Mouse (Mus musculus): ENCODE measurements around the gene Zfp553. TPM values are rescaled to one million over a fixed set of nuclear protein-coding genes. Genes with fewer than 3 reads are reported as not detected.

Gene Zfp553
- total and polyA plus RNA-seq, 3 experiments: 9.8 to 17.4 (median 15.0) TPM

DNA sequence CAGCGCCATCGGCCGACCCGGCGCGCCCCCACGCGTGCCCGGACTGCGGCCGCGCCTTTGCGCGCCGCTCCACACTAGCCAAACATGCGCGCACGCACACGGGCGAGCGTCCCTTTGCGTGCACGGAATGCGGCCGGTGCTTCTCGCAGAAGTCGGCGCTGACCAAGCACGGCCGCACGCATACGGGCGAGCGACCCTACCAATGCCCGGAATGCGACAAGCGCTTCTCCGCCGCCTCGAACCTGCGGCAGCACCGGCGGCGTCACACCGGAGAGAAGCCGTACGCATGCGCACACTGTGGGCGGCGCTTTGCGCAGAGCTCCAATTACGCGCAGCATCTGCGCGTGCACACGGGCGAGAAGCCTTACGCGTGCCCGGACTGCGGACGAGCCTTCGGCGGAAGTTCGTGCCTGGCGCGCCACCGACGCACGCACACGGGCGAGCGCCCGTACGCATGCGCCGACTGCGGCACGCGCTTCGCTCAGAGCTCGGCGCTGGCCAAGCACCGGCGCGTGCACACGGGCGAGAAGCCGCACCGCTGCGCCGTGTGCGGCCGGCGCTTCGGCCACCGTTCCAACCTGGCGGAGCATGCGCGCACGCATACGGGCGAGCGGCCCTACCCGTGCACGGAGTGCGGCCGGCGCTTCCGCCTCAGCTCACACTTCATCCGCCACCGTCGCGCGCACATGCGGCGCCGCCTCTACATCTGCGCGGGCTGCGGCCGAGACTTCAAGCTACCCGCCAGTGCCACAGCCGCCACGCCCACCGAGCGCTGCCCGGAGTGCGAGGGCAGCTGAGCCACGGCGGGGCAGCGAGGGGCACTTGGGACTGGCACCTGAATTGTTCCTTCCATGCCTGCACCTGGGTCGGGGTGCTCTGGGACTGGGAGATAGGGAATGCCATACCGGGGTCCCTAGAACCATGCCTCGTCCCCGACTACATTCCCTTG is 21.2 kb downstream of the Zfp553 start:
- dilution Hi-C loops (cut with MboI; ENCODE audit: extremely low pct_ligation_motif_present, extremely low pct_unique_long_range_greater_than_20kb, low sequenced_read_pairs): no loop called here
- no peaks in the 10 kb centered on the region for H3K27me3 ChIP-seq (replicated peaks)
- DNase-seq (ENCODE audit: extremely low read depth): peak; percentile 95
- in situ Hi-C loops (cut with MboI; ENCODE audit: low pct_ligation_motif_present, low pct_unique_long_range_greater_than_20kb, low sequenced_read_pairs): no loop called here
- TF ChIP-seq SIN3A (IDR thresholded peaks at IDR 0.05; ENCODE audit: low read length) (0 out of 2 replicates have a peak, but pooled peaks have one; percentile 53), MAX (IDR thresholded peaks at IDR 0.05; ENCODE audit: low read length) (peak; percentile 93), CHD1 (IDR thresholded peaks at IDR 0.05; ENCODE audit: low read depth, low read length) (no peak), MEF2A (IDR thresholded peaks at IDR 0.05; ENCODE audit: borderline replicate concordance, low read depth, low read length) (peak; percentile 60), E2F4 (IDR thresholded peaks at IDR 0.05; ENCODE audit: insufficient replicate concordance, low read depth, low read length) (no peak), ZMIZ1 (IDR thresholded peaks at IDR 0.05; ENCODE audit: low read depth, low read length) (peak; percentile 22; the same call in 1 of the 2 replicates), TCF12 (IDR thresholded peaks at IDR 0.05; ENCODE audit: low read depth, low read length) (peak; percentile 70; the same call in 1 of the 2 replicates), CHD2 (IDR thresholded peaks at IDR 0.05; ENCODE audit: low read length) (0 out of 2 replicates have a peak, but pooled peaks have one; percentile 11), NRF1 (IDR thresholded peaks at IDR 0.05; ENCODE audit: low read depth, low read length) (peak; percentile 91), KAT2A (IDR thresholded peaks at IDR 0.05; ENCODE audit: insufficient replicate concordance, low read length) (no peak), ELF1 (IDR thresholded peaks at IDR 0.05; ENCODE audit: low read depth, low read length) (peak; percentile 93), UBTF (IDR thresholded peaks at IDR 0.05; ENCODE audit: low read depth, low read length) (peak; percentile 77), POLR2A (IDR thresholded peaks at IDR 0.05; ENCODE audit: low read depth, low read length) (peak; percentile 77), BHLHE40 (IDR thresholded peaks at IDR 0.05; ENCODE audit: low read depth, low read length) (peak; percentile 97), RAD21 (IDR thresholded peaks at IDR 0.05; ENCODE audit: low read depth, low read length) (no peak), NELFE (IDR thresholded peaks at IDR 0.05; ENCODE audit: low read depth, low read length) (peak; percentile 56; the same call in 1 of the 2 replicates), IRF4 (IDR thresholded peaks at IDR 0.05; ENCODE audit: low read depth, low read length) (0 out of 2 replicates have a peak, but pooled peaks have one; percentile 18), RCOR1 (conservative IDR thresholded peaks at IDR 0.05; ENCODE audit: low read depth, low read length) (no peak), HCFC1 (IDR thresholded peaks at IDR 0.05; ENCODE audit: low read depth, low read length) (peak; percentile 59), MXI1 (IDR thresholded peaks at IDR 0.05; ENCODE audit: low read depth, low read length) (peak; percentile 92; the same call in 1 of the 2 replicates), ZKSCAN1 (IDR thresholded peaks at IDR 0.05; ENCODE audit: borderline replicate concordance, low read depth, low read length) (no peak), JUN (IDR thresholded peaks at IDR 0.05; ENCODE audit: insufficient read depth, low read depth, low read length) (no peak), POLR2AphosphoS2 (IDR thresholded peaks at IDR 0.05; ENCODE audit: low read depth, low read length) (peak; percentile 88), MYC (IDR thresholded peaks at IDR 0.05; ENCODE audit: low read depth, low read length) (peak; percentile 56; the same call in 1 of the 2 replicates), MAZ (IDR thresholded peaks at IDR 0.05; ENCODE audit: low read depth, low read length) (no peak), USF2 (conservative IDR thresholded peaks at IDR 0.05; ENCODE audit: low read depth, low read length) (no peak), ZNF384 (IDR thresholded peaks at IDR 0.05; ENCODE audit: low read depth, low read length) (no peak)
- H3K4me3 ChIP-seq (replicated peaks in 1 of 3; ENCODE audit: low read depth in 2 of 3, low read length in 2 of 3, poor library complexity in 1 of 3): peak overlapping the region; percentile 30 to 66 (median 54)
- H3K4me2 ChIP-seq (ENCODE audit: insufficient read depth, low read depth, poor library complexity, severe bottlenecking): peak overlapping the region; percentile 89
- no peaks in the 10 kb centered on the region for H3K9me3 ChIP-seq (replicated peaks; ENCODE audit: low read length)
- peak overlapping the region; percentile 72 for H3K9ac ChIP-seq (ENCODE audit: insufficient read depth, low read depth)
- peak overlapping the region; percentile 81 for H3K27ac ChIP-seq (ENCODE audit: insufficient read depth, low read depth)
- H3K79me2 ChIP-seq (replicated peaks; ENCODE audit: control insufficient read depth, extremely low read depth, insufficient read depth, poor library complexity, severe bottlenecking): peaks cover 3% of the 10 kb centered on the region
- peaks cover 28 to 64% of the 10 kb centered on the region in 2 experiments for H3K36me3 ChIP-seq (replicated peaks in 1 of 2; ENCODE audit: control insufficient read depth in 1 of 2, insufficient read depth in 1 of 2, low read length in 1 of 2)
- peaks cover 11 to 64% of the 10 kb centered on the region in 2 experiments; a peak in 3 of 4 replicates for H3K4me1 ChIP-seq (ENCODE audit: control insufficient read depth in 1 of 2, insufficient read depth in 2 of 2)
